Mouse (Mus musculus) adrenal gland, adult 2 months (tissue): ENCODE measurements around the gene Dok7. TPM values are rescaled to one million over a fixed set of nuclear protein-coding genes. Genes with fewer than 3 reads are reported as not detected.

Experiments used
- DNase-seq: peaks from one replicate; pipeline ENCODE4 v3.0.0; 2021
- polyA plus RNA-seq: library from polyadenylated mRNA; depleted of rRNA; stranded (reverse); fragments of >200 nt; gene quantifications from 2 replicates; pipeline ENCODE4 v1.2.3, GENCODE M21; 2012
- total RNA-seq, 2 experiments: library from RNA; stranded (reverse); gene quantifications; 2 replicates each; pipeline ENCODE4 v1.2.3; 2021

The Dok7 gene
- total and polyA plus RNA-seq, 3 experiments, result 4.8 to 17.0 (median 12.4) TPM

GRCm38 (mm10) chr5:35057582-35057981, 1.0 kb downstream of the Dok7 start:
- DNase-seq, result no peak

- no peak for DNase-seq
Observed at GRCm38 (mm10) chr5:35058216-35058615, 1.6 kb downstream of the Dok7 start.

DNA sequence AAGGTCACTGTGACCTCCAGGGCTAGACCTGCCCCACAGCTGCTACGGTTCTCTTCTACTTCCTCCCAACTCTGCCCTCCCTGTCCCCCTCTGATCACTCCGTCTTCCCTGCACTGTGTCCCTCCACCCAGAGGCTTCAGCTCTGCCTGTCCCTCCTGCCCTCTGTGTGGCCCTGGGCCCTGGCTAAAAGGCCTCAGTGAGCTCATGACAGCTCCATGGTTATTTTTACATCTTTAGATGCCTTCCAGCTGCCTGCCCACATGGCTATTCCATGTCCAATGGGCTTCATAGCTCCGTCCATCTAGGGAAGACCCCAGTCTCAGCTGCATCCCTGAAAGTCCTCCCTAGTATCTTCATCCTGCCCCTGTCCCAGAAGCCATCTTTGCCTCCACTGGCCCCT, 3.5 kb downstream of the Dok7 start:
- DNase-seq, result no peak

- peak; percentile 57 for DNase-seq
Observed at GRCm38 (mm10) chr5:35069841-35070240, 13.3 kb downstream of the Dok7 start.

DNA sequence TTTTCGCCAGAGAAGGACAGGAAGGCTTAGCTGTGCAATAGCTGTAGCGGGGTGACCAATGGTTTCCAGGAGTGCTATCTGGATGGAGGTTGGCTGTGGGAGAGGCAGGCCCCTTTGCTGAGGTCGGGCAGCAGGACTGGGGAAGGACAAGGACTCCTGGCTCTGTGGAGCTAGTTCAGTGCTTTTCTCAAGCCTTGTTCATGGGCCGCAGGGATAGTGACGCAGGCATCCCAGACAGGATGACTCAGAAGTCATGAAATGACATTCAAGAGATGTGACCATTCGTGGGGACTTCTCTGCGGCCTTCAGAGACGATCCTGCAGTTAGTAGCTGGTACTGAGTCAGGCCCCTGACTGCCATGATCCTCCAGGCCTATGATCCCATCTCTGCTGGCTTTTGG, 13.7 kb downstream of the Dok7 start:
- DNase-seq, result peak; percentile 84

GRCm38 (mm10) chr5:35070953-35071352, 14.4 kb downstream of the Dok7 start:
- DNase-seq, result no peak

GRCm38 (mm10) chr5:35071855-35072254, 15.3 kb downstream of the Dok7 start:
- no peak for DNase-seq

DNA sequence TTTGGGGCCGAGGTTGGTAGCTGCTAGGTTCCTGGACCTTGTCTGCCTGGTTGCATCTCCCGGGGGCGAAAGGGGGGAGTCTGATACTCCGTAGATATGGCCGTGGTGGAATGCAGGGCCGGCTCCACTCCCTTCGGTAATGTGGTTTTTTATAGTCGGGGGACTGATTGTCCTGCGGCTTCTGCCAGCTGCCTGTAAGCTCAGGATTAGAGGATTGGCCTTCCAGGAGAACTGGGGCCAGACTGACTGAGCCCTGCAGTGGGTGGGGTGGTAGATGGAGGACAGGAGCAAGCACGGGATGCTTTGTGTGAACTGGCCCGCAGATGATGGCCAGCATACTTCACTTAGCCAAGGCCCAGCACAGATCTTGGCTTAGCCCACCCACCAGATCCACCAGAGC, 16.7 kb downstream of the Dok7 start:
- DNase-seq, result no peak

DNA sequence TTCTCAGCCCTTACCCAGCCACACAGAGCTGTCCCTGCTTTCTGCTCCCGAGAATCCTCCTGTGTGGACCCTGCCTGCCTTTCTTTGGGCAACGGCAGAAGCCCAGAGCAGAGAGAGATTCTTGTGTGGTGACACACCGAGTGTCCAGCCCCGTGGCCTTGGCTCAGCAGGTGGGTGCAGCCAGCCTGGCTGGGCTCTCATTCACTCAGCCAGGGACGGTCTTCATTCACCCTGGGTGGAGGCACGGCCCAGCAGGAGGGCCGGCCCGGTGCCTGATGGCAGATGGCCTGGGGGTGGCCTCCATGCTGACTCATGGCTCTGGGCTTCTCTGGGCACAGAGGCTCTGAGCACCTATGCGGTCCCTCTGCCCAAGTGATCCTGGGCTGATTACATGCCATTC, 17.4 kb downstream of the Dok7 start:
- peak; percentile 92 for DNase-seq

DNA sequence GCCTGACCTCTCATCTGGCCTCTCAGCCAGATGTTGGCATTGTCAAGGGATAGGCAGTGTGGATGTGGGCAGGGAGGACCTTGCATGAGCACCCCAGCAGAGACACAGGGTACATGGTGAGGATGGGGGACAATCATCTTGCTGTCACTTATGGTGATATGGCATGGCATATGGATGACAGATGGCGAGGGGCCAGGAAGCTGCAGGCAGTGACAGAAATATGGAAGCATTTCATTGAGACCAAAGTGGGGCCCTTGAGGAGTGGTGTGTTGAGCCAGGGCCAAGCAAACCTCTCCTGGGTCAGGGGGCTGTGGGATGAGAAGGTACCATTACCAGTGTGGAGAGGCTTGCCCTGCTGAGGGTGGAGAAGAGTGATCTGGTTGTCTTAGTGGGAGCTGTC, 19.8 kb downstream of the Dok7 start:
- DNase-seq, result no peak

GRCm38 (mm10) chr5:35079101-35079500, 22.5 kb downstream of the Dok7 start:
- DNase-seq, result peak; percentile 58

DNA sequence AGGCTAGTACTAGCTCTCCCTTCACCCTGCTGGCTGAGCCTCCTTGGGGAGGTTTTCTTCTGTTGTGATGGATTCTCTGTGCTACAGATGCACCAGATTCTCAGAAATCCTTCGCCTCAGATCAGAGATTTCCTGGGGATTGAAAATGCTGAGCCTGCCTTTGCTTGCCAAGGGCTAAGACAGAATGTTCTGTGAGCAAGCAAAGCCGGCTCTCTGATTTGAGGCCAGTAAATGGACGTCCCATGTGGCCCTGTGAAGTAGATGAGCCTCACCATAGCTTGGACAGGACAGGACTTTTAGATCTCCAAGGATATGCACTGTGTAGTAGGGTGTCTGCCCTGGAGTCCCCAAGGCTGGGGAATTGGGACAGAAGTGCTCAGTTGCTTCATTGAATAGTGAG, 28.3 kb downstream of the Dok7 start:
- no peak for DNase-seq

- peak; percentile 88 for DNase-seq
Observed at GRCm38 (mm10) chr5:35088785-35089613, 32.4 kb downstream of the Dok7 start.

- no peak for DNase-seq
Observed at GRCm38 (mm10) chr5:35089614-35089963, 33.0 kb downstream of the Dok7 start.

DNA sequence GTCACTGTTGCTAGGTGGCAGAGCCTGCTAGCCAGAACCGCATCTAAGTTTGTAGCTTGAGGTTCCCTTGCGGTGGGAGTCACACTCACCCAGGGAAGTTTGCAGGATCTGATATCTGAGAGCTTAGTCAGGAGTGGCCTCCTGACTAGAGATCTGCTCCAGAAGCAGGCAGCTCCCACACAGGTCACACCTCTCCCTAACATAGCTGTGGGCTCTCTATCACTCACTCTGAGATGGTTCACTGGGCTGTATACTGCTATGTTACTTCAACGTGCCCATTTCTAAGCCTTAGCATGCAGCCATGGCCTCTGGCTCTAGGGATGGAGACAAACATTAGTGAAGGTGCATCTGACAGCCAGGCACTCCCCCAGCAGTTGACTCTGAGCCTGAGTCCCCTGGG, 35.1 kb downstream of the Dok7 start:
- no peak for DNase-seq

- DNase-seq, result no peak
Observed at GRCm38 (mm10) chr5:35103086-35103485, 46.5 kb downstream of the Dok7 start.

DNA sequence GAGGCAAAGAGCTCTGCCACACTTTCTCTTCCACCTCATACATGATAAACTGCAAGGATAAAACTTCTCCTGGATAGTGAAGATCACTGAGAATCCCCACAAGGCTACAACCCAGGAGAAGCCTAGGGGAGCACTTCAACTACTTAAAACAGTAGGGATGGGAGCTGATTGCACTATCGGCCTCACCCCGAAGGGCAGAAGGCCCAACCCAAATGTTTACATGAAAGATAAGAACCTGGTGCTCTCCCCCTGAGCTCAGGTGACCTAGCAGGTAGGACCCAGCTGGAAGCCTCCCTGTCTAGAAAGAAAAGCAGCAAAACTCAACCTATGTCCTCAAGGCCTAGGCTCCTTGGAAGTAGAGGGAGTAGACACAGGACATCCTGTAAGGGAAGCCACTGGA, 47.0 kb downstream of the Dok7 start:
- DNase-seq, result no peak

GRCm38 (mm10) chr5:35104183-35104959, 47.8 kb downstream of the Dok7 start:
- DNase-seq, result no peak

GRCm38 (mm10) chr5:35104960-35105921, 48.7 kb downstream of the Dok7 start, which contains the start of gene Lrpap1:
Gene Lrpap1 (minus strand): TSS chr5:35105766.
- peak; percentile 91 for DNase-seq

GRCm38 (mm10) chr5:35105922-35106298, 49.3 kb downstream of the Dok7 start:
- no peak for DNase-seq

DNA sequence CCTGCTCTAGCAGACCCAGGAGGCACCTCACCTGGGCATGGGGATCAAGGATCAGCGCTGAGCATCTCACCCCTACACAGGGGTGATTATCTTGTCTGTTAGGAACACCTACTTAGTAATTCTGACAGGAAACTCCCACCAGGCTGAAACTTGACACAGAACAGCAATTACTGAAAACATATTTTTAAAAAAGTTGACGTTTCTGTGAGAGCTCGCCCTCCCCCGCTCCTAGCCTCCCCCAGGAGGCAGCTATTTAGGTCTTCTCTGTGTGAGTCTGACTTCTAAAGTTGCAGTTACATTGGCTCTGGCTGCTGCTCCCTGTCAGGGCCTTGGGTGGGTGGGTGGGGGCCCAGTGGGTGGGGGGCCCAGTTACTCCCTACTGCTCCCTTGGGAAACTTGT, 55.9 kb downstream of the Dok7 start:
- DNase-seq, result no peak

DNA sequence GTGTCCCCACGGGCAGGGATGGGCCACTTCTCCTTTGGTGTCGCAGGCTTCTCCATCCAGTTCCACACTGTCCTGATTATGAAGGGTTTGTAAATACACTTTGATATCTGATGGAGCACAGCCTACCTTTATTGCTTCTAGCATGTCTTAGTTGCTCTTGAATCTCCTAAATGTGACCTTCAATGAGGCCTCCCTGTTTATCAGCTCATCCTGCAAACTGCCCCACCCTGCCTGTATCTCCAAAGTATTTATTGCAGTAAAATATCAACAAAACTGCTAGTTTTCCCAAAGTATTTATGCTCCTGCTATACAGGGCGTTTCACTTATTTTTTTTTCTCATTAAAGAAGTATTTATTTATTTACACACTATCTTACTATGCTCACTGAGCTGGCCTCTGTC, 59.4 kb downstream of the Dok7 start:
- DNase-seq, result no peak
